8 mouse cellular contexts compared by ENCODE assay signal in the genomic region with DNA sequence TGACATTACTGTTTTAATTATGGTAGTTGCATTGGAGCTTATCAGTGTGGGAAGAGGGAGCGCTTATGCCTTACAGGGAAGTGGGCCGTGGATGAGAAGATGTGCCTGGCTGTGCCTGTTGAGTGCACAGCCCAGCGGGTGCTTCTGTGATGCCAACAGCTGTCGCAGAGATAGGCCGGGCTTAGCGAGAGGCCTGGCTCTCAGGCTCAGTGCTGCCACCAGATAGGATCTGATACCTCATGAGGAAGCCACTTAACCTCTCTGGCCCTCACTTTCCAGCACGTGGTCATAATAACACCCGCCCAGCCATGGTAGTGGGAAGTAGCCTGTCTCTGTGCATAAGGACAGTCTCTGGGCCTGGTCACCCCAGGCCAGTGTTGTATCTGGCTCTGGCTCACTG. TPM values are rescaled to one million over a fixed set of nuclear protein-coding genes. Genes with fewer than 3 reads are reported as not detected.
DNase-seq lines count a peak whose midpoint lies in the region; ATAC-seq and TF ChIP-seq lines count a peak whose summit lies in the region.

No protein-coding gene starts in this region.

- intact Hi-C loops in gastrocnemius, adult 2 months (cut with DNase I): no loop called here
- intact Hi-C loops in gastrocnemius, postnatal 14 days (cut with DNase I; ENCODE audit: low total_unique reads): no loop called here

- no peak for TF ChIP-seq CTCF in gastrocnemius, adult 2 months (IDR thresholded peaks at IDR 0.05)

- peak; percentile 66 for ATAC-seq in heart, embryonic 16.5 days (replicated peaks; ENCODE audit: extremely low read depth, insufficient read depth, low FRiP score)

- H3K9ac ChIP-seq in heart, embryonic 16.5 days (ENCODE audit: low read length): no peak overlapping the region

- no peak overlapping the region for H3K4me2 ChIP-seq in heart, embryonic 16.5 days (ENCODE audit: low read depth, low read length)

- H3K27me3 ChIP-seq in heart, embryonic 16.5 days (ENCODE audit: control insufficient read depth, insufficient read depth, low read length): no peaks in the 10 kb centered on the region

- DNase-seq in gastrocnemius, adult 2 months: peak; percentile 64
- DNase-seq in gastrocnemius, postnatal 14 days: no peak
- DNase-seq in B cell, adult 2 months: peak; percentile 53 to 55
- peak; percentile 63 for DNase-seq in lung, postnatal 25 days (ENCODE audit: low spot score)
- DNase-seq in ovary, postnatal 36 days (ENCODE audit: low spot score): no peak
- DNase-seq in adrenal gland, postnatal 4 days (ENCODE audit: low spot score in 2 of 2): no peak
- DNase-seq in layer of hippocampus, postnatal 25 days (ENCODE audit: extremely low spot score in 1 of 2, low spot score in 1 of 2): no peak

- no peak overlapping the region for H3K4me3 ChIP-seq in gastrocnemius, adult 2 months
- H3K4me3 ChIP-seq in heart, embryonic 16.5 days (ENCODE audit: low read length): no peak overlapping the region

- H3K36me3 ChIP-seq in heart, embryonic 16.5 days (ENCODE audit: control insufficient read depth, insufficient read depth): no peaks in the 10 kb centered on the region

- peak overlapping the region; percentile 60 for H3K27ac ChIP-seq in gastrocnemius, adult 2 months
- H3K27ac ChIP-seq in heart, embryonic 16.5 days (ENCODE audit: low read length): peak overlapping the region; percentile 3

- H3K4me1 ChIP-seq in heart, embryonic 16.5 days (ENCODE audit: control insufficient read depth, insufficient read depth, low read length): peaks cover 42% of the 10 kb centered on the region

- 18% methylated on average over 8 of the region's 8 CpGs for WGBS in heart, embryonic 16.5 days

- no peaks in the 10 kb centered on the region for H3K9me3 ChIP-seq in heart, embryonic 16.5 days (replicated peaks; ENCODE audit: control insufficient read depth, low read length)

RNA-seq across cellular contexts. Expression of a gene that starts 33.0 kb away (rescaled TPM):
- 10 to 100 TPM in 1 of 2 experiments, 1 to 10 TPM in 1; 8.7 to 10.3 TPM for total RNA-seq in gastrocnemius, adult 2 months (2021)
- 10 to 100 TPM; 19.0 to 21.1 TPM for total RNA-seq in gastrocnemius, postnatal 14 days (2021)
- 10.5 and 13.6 TPM in 2 replicates for polyA plus RNA-seq in heart, embryonic 16.5 days (2015; fragmentation: Nextera tagmentation; extraction: Ambion mirVana)
- 10 to 100 TPM; 73.9 to 80.1 TPM for total RNA-seq in adrenal gland, postnatal 4 days (2021)
- total RNA-seq in layer of hippocampus, postnatal 25 days (2021): 10 to 100 TPM; 20.2 to 24.7 TPM

Comparison
In these comparisons a context has a peak if more than half of its experiments do, and no peak if none do; other contexts are left out.
1. DNase-seq: peak in gastrocnemius, adult 2 months (single experiment), B cell, adult 2 months (2 of 2) and lung, postnatal 25 days (single experiment); none in gastrocnemius, postnatal 14 days (single experiment), ovary, postnatal 36 days (single experiment), adrenal gland, postnatal 4 days (0 of 2) and layer of hippocampus, postnatal 25 days (0 of 2).